Mouse (Mus musculus) hindbrain, postnatal 0 days (tissue): Measurements from ENCODE around the gene Imp3. TPM values are rescaled to one million over a fixed set of nuclear protein-coding genes. Genes with fewer than 3 reads are reported as not detected.
"Not testable (repeated sequence)": the region's sequence is repeated elsewhere in the genome, so short reads cannot be mapped to it uniquely, and the experiment has no call there.

Experiments
- ATAC-seq: fragments of 200-750 bp; cut with Nextera tagmentation; 2 replicates; pipeline ENCODE4 v1.8.0; 2017; ENCODE audit warnings: mild to moderate bottlenecking, moderate TSS enrichment, moderate library complexity
- DNase-seq: peaks from one replicate; pipeline ENCODE4 v3.0.0-alpha.2; 2015; ENCODE audit warnings: low spot score
- H3K27ac ChIP-seq: fragments of 300-500 bp; sonication (generic); 2 replicates; pipeline ENCODE4 v1.5.1; 2014; ENCODE audit warnings: mild to moderate bottlenecking
- H3K27me3 ChIP-seq: fragments of 300-500 bp; sonication (generic); 2 replicates; pipeline ENCODE4 v1.6.1; 2014; ENCODE audit warnings: low read length, mixed read lengths; ENCODE audit not compliant: insufficient read depth
- H3K36me3 ChIP-seq: fragments of 300-500 bp; sonication (generic); 2 replicates; pipeline ENCODE4 v1.6.1; 2014; ENCODE audit warnings: low read length, mixed read lengths; ENCODE audit not compliant: insufficient read depth
- H3K4me1 ChIP-seq: fragments of 300-500 bp; sonication (generic); 2 replicates; pipeline ENCODE4 v1.6.1; 2014; ENCODE audit warnings: antibody characterized with exemption, low read length, mixed read lengths; ENCODE audit not compliant: insufficient read depth
- H3K4me2 ChIP-seq: fragments of 300-500 bp; sonication (generic); 2 replicates; pipeline ENCODE4 v1.6.1; 2014; ENCODE audit warnings: low read depth, mild to moderate bottlenecking, low read length, moderate library complexity, mixed read lengths
- H3K4me3 ChIP-seq: fragments of 300-500 bp; sonication (generic); 2 replicates; pipeline ENCODE4 v1.5.1; 2014; ENCODE audit warnings: low read length
- H3K9ac ChIP-seq: fragments of 300-500 bp; sonication (generic); replicated peaks from 2 replicates; pipeline ENCODE4 v1.6.1; 2014; ENCODE audit warnings: mild to moderate bottlenecking, low read length, moderate library complexity, mixed read lengths
- H3K9me3 ChIP-seq: fragments of 300-500 bp; sonication (generic); 2 replicates; pipeline ENCODE4 v1.6.1; 2016; ENCODE audit warnings: low read length, mixed read lengths
- CTCF ChIP-seq: IDR thresholded peaks from 2 replicates; pipeline ENCODE4 v1.5.1; 2016; ENCODE audit warnings: antibody characterized with exemption, control low read depth, low read depth
- WGBS: fragments of 180-500 bp; shearing (Covaris S2); extraction: QIAGEN DNeasy Blood & Tissue Kit; methylation state at CpG from one replicate; pipeline ENCODE4 v1.1.7; 2014; 5-methylcytosine and 5-hydroxymethylcytosine counted together
- polyA plus RNA-seq: library from polyadenylated mRNA; unstranded; fragments of >200 nt; fragmentation: Nextera tagmentation; extraction: Ambion mirVana; gene quantifications from 2 replicates; pipeline ENCODE4 v1.2.1, GENCODE M21; 2015
- total RNA-seq: library from RNA; depleted of rRNA; stranded (reverse); fragments of >200 nt; gene quantifications from 2 replicates; pipeline ENCODE4 v1.2.3, GENCODE M21; 2014

The Imp3 gene
- total and polyA plus RNA-seq, 2 experiments from 2014 or later = 77.2 to 178 TPM

- H3K4me2 ChIP-seq = no peak overlapping the region
- no peak overlapping the region for H3K9ac ChIP-seq
- H3K9me3 ChIP-seq = no peaks in the 10 kb centered on the region
- WGBS = 86% methylated on average over 3 of the region's 3 CpGs
- H3K27me3 ChIP-seq = no peaks in the 10 kb centered on the region
- H3K4me1 ChIP-seq = no peaks in the 10 kb centered on the region
- no peaks in the 10 kb centered on the region for H3K36me3 ChIP-seq
- TF ChIP-seq CTCF = no peak
- ATAC-seq = no peak
- H3K27ac ChIP-seq = no peak overlapping the region
- no peak for DNase-seq
- no peak overlapping the region for H3K4me3 ChIP-seq
These were observed 33.6 kb upstream of the Imp3 start for GRCm38 (mm10) chr9:56903662-56904061.

GRCm38 (mm10) chr9:56907549-56907948 lies 29.7 kb upstream of the Imp3 start:
- Histone ChIP-seq H3K9ac (no peak overlapping the region), H3K36me3 (no peaks in the 10 kb centered on the region), H3K4me1 (no peaks in the 10 kb centered on the region), H3K27ac (no peak overlapping the region), H3K4me3 (no peak overlapping the region), H3K27me3 (no peaks in the 10 kb centered on the region), H3K4me2 (no peak overlapping the region), H3K9me3 (no peaks in the 10 kb centered on the region)
- ATAC-seq = no peak
- WGBS = 89% methylated on average over 9 of the region's 9 CpGs
- TF ChIP-seq CTCF = no peak
- no peak for DNase-seq

- H3K27ac ChIP-seq, ATAC-seq, H3K4me1 ChIP-seq, H3K4me2 ChIP-seq, H3K27me3 ChIP-seq, H3K9ac ChIP-seq, DNase-seq, H3K9me3 ChIP-seq, H3K4me3 ChIP-seq, H3K36me3 ChIP-seq: not testable (repeated sequence)
- WGBS = 57% methylated on average over 4 of the region's 4 CpGs
These were observed 27.3 kb upstream of the Imp3 start for GRCm38 (mm10) chr9:56909991-56910390.

GRCm38 (mm10) chr9:56911017-56911416 lies 26.3 kb upstream of the Imp3 start:
- H3K9me3 ChIP-seq = no peaks in the 10 kb centered on the region
- WGBS = 79% methylated on average over 1 of the region's 1 CpGs
- no peaks in the 10 kb centered on the region for H3K36me3 ChIP-seq
- H3K27me3 ChIP-seq = no peaks in the 10 kb centered on the region
- no peaks in the 10 kb centered on the region for H3K4me1 ChIP-seq
- no peak overlapping the region for H3K4me2 ChIP-seq
- H3K9ac ChIP-seq = no peak overlapping the region
- no peak overlapping the region for H3K4me3 ChIP-seq
- H3K27ac ChIP-seq = no peak overlapping the region
- ATAC-seq (no peak), DNase-seq (no peak)
- no peak for TF ChIP-seq CTCF

- no peak overlapping the region for H3K9ac ChIP-seq
- H3K27me3 ChIP-seq = no peaks in the 10 kb centered on the region
- H3K4me2 ChIP-seq = no peak overlapping the region
- no peaks in the 10 kb centered on the region for H3K9me3 ChIP-seq
- H3K27ac ChIP-seq = no peak overlapping the region
- 91% methylated on average over 9 of the region's 9 CpGs for WGBS
- no peaks in the 10 kb centered on the region for H3K4me1 ChIP-seq
- no peak for TF ChIP-seq CTCF
- DNase-seq (no peak), ATAC-seq (no peak)
- no peak overlapping the region for H3K4me3 ChIP-seq
- H3K36me3 ChIP-seq = no peaks in the 10 kb centered on the region
These were observed 23.3 kb upstream of the Imp3 start for GRCm38 (mm10) chr9:56913991-56914390.

GRCm38 (mm10) chr9:56915116-56915515 lies 22.2 kb upstream of the Imp3 start:
- WGBS = 82% methylated on average over 1 of the region's 1 CpGs
- H3K4me2 ChIP-seq = no peak overlapping the region
- no peaks in the 10 kb centered on the region for H3K36me3 ChIP-seq
- H3K4me3 ChIP-seq = no peak overlapping the region
- H3K9me3 ChIP-seq = no peaks in the 10 kb centered on the region
- ATAC-seq (no peak), DNase-seq (no peak)
- H3K4me1 ChIP-seq = no peaks in the 10 kb centered on the region
- no peak overlapping the region for H3K27ac ChIP-seq
- no peak overlapping the region for H3K9ac ChIP-seq
- no peak for TF ChIP-seq CTCF
- H3K27me3 ChIP-seq = no peaks in the 10 kb centered on the region

- no peak for ATAC-seq
- no peak overlapping the region for H3K4me2 ChIP-seq
These were observed 21.4 kb upstream of the Imp3 start for GRCm38 (mm10) chr9:56915695-56916410.

More at GRCm38 (mm10) chr9:56915695-56916410, 21.4 kb upstream of the Imp3 start:
- no peaks in the 10 kb centered on the region for H3K27me3 ChIP-seq
- no peak for DNase-seq
- H3K4me3 ChIP-seq = no peak overlapping the region
- H3K9ac ChIP-seq = no peak overlapping the region
- TF ChIP-seq CTCF = no peak
- no peaks in the 10 kb centered on the region for H3K4me1 ChIP-seq
- H3K9me3 ChIP-seq = no peaks in the 10 kb centered on the region
- H3K36me3 ChIP-seq = no peaks in the 10 kb centered on the region
- 83% methylated on average over 5 of the region's 5 CpGs for WGBS
- H3K27ac ChIP-seq = no peak overlapping the region
